Mouse (Mus musculus) CD4-positive naive resting alpha-beta T cell, adult 76 days (primary cell): Measurements from ENCODE around the gene Exoc6b. TPM values are rescaled to one million over a fixed set of nuclear protein-coding genes. Genes with fewer than 3 reads are reported as not detected.

ENCODE experiments used
- total RNA-seq: library from RNA; stranded (reverse); gene quantifications from one replicate; pipeline ENCODE4 v1.2.4, GENCODE M21; 2023

Gene Exoc6b
- total RNA-seq = 51.9 TPM

GRCm38 (mm10) chr6:85069023-85069985 lies at the start of gene Exoc6b:
Exoc6b (minus strand) TSS chr6:85069513.

GRCm38 (mm10) chr6:84593693-84594092 lies 475.6 kb downstream of the Exoc6b start, which contains the start of gene Cyp26b1:
Cyp26b1 (minus strand) TSS chr6:84593908.

Other genes with a start within 250 kb of the Exoc6b start
- 31.9 TPM for gene Spr, start 68.3 kb upstream of the Exoc6b start, total RNA-seq
- not detected for gene Emx1, start 117.9 kb upstream of the Exoc6b start, total RNA-seq